Mouse (Mus musculus) spleen, postnatal 10 days (tissue): ENCODE results near the gene Plpp7.
A peak's percentile ranks its signal among the peaks of the same experiment; 100 is the strongest.

Experiments used
- DNase-seq, 2 experiments: peaks; one replicate each; pipeline ENCODE4 v3.0.0; 2021 to 2022; ENCODE audit warnings: low spot score in 2 of 2

The Plpp7 gene

GRCm38 (mm10) chr2:32137667-32138266, 42.4 kb downstream of the Plpp7 start:
- DNase-seq = peak; percentile 93 to 98

DNA sequence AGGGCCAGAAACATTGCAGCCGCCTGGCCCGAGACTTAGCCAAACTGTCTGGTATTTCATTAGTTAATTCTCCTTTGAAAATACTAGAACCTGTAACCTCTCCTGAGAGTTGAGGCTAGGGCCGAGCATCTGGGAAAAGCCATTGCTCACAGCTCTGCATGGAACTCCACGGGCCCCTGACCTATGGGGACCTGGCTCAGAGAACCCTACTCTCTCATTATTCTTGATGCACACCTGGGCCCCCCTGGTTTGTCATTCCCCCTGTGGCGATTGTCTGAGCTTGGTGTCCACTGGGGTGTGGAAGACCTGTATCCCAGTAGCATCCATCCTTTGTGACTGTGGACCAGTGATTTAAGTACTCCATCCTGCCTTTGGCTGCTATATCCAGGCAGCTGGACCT, 44.0 kb downstream of the Plpp7 start:
- DNase-seq = no peak

DNA sequence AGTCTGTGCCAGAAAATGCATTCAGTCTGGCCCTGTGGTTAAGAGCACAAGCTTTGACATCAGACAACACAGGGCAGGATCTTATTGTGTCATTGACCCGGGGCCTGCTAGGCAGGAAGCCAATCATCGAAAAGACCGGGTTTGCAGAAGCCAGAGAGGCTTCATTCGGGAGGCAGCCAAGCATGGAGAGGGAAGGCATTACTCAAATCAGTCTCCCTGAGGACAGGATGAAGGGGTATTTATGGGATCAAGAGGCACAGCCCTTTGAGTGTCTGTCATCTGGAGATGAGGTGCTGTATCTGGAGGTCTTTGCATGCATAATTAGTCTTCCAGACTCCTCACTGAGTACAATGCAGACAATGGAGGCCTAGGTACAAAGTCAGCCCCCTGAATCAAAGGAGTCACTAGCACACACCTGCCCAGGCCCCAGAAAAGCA, 45.2 kb downstream of the Plpp7 start:
- DNase-seq = no peak

- DNase-seq = no peak
Observed at GRCm38 (mm10) chr2:32141602-32142001, 46.3 kb downstream of the Plpp7 start.

GRCm38 (mm10) chr2:32142368-32142767, 47.0 kb downstream of the Plpp7 start:
- DNase-seq = no peak

GRCm38 (mm10) chr2:32144633-32145032, 49.3 kb downstream of the Plpp7 start:
- DNase-seq = no peak

DNA sequence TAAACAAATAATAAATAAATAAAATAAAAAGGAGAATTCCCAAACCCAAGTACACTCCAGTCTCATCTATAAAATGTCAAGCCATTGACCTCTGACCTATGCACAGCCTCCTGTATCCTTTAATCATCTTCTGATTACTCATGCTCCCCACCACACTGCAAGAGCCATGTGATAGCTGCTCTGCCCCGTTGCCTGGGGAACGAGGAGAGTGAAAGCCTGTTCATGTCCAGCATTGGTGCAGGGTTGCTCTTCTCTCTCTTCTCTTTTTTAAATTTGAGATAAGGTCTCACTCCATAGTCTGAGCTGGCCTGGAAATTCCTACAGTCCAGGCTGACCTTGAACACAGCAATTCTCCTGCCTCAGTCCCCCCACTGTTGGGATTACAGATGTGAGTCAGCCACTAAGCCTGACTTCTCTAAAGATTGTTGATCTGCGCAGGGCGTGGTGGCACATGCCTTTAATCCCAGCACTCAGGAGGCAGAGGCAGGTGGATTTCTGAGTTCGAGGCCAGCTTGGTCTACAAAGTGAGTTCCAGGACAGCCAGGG, 51.4 kb downstream of the Plpp7 start:
- no peak for DNase-seq

DNA sequence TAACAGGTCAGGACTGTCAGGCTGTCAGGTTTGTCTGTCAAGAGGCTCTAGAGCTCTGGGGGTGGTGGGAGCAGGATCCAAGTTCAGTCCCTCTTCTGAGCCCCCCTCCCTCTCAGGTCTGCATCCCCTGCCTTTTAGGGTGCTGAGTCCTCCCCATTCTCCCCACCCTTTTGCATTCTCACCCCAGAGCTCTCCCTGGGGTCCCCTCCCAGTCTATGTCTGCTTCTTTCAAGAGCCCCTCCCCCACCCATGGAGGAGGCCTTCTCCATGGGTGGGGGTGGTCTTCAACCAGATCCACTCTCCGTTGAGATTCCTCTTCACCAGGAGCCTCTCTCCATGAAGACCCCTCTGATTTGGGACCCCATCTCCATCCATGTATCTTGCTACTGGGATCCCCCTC, 54.8 kb downstream of the Plpp7 start:
- no peak for DNase-seq

DNA sequence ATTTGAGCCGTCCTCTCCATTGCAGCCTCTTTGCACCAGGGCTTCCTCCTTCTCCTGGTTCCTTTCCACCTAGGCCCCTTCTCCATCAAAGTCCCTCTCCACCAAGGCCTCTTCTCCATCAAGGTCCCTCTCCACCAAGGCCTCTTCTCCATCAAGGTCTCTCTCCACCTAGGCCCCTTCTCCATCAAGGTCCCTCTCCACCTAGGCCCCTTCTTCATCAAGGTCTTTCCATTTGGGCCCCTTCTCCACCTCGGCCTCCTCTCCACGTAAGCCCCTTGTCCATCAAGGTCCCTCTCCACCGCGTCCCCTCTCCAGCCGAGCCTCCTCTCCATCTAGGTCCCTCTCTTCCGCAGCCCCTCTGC, 55.2 kb downstream of the Plpp7 start:
- no peak for DNase-seq

DNA sequence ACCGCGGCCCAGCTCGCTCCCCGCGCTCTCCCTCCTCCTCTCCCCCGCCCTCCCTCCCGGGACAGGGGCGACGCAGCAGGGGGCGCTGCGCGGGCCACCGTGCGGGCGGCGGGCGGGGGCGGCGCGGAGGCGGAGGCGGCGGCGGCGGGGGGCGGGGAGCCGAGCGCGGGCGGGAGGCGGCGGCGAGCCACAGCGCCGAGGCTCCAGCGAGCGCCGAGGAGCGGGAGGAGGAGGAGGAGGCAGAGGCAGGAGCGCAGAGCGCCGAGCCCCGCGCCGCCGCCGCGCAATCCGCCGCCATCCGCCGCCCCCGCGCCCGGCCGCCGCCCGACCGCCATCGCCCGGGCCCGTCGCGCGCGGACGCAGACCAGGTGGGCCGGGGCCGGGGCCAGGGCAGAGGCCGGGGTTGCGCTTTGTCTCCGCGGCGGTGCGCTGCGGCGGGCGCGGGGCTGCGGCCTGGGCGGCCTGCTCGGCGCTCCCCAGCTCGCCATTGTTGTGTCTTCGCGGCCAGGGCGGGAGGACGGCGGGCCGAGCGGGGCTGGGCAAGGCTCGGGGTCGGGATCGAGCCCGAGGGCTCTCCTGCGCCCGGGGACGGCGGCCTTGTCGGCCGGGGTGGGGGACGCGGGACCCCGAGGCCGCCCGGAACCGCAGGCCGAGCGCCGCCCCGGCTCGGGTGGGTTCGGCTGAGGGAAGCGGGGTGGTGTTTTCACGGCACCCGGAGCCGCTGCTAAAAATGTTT, 55.8 kb downstream of the Plpp7 start, which contains the start of gene Prrc2b:
TSS of gene Prrc2b (plus strand) at position 159 of the 736 bp plus-strand sequence.
- DNase-seq = peak; percentile 72 to 77

DNA sequence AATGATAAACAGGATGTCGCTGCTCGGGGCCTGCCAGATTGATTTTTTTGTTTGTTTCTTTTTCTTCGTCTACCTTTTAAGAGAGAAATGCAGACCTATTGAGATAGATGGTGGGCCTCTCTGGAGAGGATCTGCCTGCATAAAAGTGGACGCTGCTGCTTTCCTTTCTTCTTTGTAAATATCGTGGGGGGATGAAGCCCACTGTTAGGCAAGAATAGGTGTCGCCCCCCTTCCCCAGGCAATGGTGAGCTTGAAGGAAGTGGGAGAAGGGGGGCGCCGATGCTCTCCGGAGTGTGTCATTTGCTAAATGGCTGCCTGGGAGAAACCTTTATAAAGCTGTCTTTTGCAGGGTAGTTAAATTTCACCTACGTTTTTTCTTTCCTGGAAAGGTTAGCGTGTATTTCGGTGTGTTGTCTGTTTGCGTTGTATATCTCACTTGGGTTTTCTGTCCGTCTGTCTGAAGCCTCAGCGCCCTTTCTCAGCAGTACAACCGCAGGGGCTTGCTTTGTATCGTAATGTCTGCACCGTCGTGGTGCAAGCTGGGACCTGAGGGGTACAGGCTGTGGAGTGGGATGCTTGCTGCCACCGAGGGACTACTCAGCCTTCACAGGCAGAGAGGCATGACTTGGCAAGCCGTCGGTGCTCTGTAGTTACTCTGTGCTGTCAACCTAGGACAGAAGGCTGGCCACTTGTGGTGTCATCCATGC, 56.5 kb downstream of the Plpp7 start:
- DNase-seq = peak; percentile 68 to 71

GRCm38 (mm10) chr2:32152367-32153034, 57.2 kb downstream of the Plpp7 start:
- no peak for DNase-seq

DNA sequence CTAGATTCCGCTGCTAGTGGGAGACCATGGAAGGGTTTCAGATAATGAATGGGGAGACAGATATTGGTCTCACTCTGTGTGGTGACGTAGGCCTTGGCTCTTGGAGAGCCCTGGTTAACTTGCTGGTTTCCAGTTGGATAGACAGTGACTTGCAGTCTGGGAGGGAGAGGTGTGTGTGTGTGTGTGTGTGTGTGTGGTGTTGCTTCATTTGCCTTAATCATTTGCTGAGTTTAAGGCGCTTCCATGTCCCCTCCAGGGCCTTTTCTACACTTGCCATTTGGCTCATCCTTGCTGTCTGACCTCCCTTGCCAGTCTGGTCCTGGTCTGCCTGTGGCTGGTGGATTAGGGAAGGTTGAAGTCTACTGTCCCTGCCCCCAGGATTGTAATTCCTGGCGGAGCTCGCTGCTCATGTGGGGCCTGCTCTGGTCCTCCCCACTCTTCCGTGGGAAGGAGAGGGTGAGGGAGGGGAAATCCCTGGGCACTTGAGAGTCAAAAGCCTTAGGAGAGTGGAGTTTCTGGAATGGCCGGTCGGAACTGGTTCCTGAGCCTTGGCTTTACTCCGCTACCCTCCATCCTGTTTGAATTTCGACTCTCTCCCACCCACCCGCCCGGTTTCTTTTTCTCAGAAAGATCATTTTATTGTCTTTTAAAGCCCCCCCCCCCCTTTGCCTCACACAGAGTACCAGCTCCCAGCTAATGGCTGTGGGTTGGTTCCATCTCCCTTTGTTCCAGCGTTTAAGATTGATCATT, 57.9 kb downstream of the Plpp7 start:
- DNase-seq = peak in 1 of 2 experiments; percentile 35

DNA sequence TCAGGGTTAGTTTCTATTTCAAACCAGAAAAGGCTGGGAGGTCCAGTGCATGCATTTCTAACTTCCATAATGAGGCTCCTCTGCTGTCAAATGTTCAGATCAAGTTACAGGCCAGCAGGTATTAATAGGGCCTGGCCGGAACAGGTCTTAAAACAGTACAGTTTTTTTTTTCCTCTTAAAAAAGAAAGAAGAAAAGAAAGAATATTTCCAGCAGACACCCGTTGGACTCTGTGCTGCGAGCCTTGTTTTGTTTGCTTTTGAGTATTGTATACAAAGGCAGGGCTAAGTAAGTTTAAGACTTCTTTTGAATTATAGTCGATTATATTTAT, 58.4 kb downstream of the Plpp7 start:
- DNase-seq = no peak

- no peak for DNase-seq
Observed at GRCm38 (mm10) chr2:32154334-32154997, 59.1 kb downstream of the Plpp7 start.

DNA sequence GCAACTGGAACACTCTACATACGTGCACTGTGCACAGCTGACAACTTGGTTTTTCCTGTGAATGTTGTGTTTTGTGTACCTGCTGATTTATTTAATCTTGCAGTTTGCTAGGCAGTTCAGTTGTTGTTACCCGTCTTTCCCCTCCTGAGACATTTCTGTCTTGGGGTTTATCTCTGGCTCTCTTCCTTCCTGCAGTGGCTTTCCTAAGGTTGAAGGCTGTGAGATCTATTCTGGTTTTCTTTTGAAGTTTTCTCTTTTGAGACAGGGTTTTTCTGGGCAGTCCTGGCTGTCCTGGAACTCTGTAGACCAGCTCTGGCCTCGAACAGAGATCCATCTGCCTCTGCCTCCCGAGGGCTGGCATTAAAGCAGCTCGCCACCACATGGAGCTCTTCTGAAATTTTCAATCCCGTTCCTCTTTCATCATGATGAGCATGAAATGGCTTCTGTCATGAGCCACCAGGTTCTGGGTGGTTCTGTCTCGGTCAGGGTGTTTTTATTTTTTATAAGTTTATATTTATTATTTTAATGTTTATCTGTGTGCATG, 59.7 kb downstream of the Plpp7 start:
- DNase-seq = no peak

DNA sequence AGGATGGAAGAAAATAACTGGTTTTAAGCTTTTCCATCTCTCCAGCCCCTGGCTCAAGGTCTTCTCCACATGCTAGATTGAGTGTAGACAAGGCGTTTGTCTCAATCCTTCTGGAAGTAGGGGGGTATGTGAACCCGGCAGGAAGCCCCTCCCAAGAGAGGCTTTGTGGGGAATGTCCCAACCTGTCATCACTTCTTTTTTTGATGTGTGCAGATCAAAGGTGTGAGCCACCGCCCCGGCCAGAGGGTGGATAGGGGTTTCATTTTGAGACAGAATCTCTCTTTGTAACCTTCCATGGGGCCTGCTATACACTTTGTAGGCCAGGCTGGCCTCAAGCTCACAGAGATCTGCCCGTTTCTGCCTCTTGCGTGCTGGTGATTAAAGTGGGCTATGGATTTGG, 60.3 kb downstream of the Plpp7 start:
- no peak for DNase-seq

- DNase-seq = no peak
Observed at GRCm38 (mm10) chr2:32156645-32157044, 61.3 kb downstream of the Plpp7 start.

DNA sequence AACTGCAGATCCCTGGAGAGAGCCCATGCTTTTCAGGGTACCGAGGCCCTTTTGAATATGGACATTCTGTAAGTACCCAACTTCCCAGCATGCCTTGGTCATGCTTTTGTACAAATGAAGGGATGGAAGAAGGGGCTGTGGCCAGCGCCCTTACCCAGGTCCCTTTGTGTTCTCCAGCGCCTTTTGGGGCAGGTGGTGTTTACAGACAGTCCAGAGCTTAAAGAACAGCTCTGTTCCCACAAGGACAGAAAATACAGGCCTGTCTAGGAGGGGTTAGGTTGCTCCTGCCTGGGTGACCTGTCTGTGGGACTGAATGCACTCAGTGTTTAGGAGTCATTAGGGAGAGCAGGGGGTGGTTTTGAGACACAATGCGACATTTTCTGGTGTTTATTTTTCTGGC, 62.0 kb downstream of the Plpp7 start:
- DNase-seq = no peak

DNA sequence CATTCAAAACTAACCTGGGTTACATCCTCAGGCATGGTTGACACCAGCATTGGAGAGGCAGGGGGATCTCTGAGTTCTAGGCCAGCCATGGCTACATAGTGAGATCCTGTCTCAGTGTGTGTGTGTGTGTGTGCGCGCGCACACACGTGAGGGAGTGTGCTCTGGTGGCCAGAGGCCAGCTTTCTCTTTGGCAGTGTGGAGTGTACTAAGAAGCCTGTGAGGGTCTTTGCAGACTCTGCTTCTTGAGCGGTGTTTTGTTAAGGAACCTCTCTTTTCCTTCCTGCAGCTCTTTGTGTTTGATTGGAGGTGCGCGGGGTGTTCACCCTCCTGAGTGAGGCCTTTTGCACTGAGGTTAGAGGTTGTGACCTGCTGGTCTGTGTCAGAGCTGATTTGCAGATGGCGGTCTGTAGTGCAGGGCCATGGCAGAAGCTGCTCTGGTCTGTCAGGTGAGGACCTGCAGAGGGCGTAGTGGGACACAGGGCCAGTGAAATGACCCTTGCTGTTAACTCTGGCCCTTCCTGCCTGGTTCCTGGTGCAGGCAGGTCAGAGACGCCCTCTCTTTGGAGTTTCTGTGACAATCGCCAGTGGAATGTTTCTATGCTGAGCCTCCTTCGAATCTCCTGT, 63.4 kb downstream of the Plpp7 start:
- no peak for DNase-seq
